Mouse (Mus musculus): ENCODE data around the gene Rsph3b. TPM values are rescaled to one million over a fixed set of nuclear protein-coding genes. Genes with fewer than 3 reads are reported as not detected.
"Not testable (repeated sequence)": the region's sequence is repeated elsewhere in the genome, so short reads cannot be mapped to it uniquely, and the experiment has no call there.

Gene Rsph3b
- polyA plus RNA-seq, 1 experiment from 2014 or later = 45.4 TPM

DNA sequence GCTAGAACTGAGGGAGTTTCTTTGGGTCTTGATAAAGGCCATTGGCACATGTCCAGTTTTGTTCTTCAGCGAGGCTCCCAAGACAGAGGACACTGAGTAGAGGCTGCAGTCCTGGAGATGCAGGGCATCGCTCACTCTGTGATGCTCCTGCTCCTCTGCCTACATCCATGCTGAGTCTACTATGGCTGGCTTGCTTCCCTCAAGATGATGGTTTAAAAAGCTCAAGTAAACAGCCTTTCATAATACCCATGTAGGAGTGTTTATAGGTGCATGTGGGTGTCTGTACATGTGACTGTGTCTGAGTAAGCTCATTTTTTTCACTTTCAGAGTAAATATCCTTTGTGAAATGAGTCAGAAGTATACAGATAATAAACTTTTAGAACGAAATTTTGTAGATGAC lies 26.5 kb upstream of the Rsph3b start:
- WGBS = 66% methylated on average over 3 of the region's 3 CpGs
- not testable (repeated sequence) for H3K27ac ChIP-seq (ENCODE audit: low read length); H3K4me1 ChIP-seq (ENCODE audit: control insufficient read depth, insufficient read depth, low read length); H3K9ac ChIP-seq (replicated peaks; ENCODE audit: low read depth, low read length); ATAC-seq (ENCODE audit: insufficient number of reproducible peaks, insufficient read depth, low FRiP score, low read depth); H3K27me3 ChIP-seq (ENCODE audit: control insufficient read depth, insufficient read depth, low read length); H3K9me3 ChIP-seq (ENCODE audit: control insufficient read depth, low read depth, low read length); H3K4me2 ChIP-seq (replicated peaks; ENCODE audit: low read depth, low read length); H3K36me3 ChIP-seq (ENCODE audit: control insufficient read depth, insufficient read depth, low read length); H3K4me3 ChIP-seq (ENCODE audit: low read depth, low read length)

GRCm38 (mm10) chr17:6972836-6973396 lies 24.4 kb upstream of the Rsph3b start:
- H3K9ac ChIP-seq (replicated peaks; ENCODE audit: low read depth, low read length); H3K4me3 ChIP-seq (ENCODE audit: low read depth, low read length); H3K27me3 ChIP-seq (ENCODE audit: control insufficient read depth, insufficient read depth, low read length); H3K36me3 ChIP-seq (ENCODE audit: control insufficient read depth, insufficient read depth, low read length); H3K9me3 ChIP-seq (ENCODE audit: control insufficient read depth, low read depth, low read length); H3K4me2 ChIP-seq (replicated peaks; ENCODE audit: low read depth, low read length); H3K4me1 ChIP-seq (ENCODE audit: control insufficient read depth, insufficient read depth, low read length); H3K27ac ChIP-seq (ENCODE audit: low read length); ATAC-seq (ENCODE audit: insufficient number of reproducible peaks, insufficient read depth, low FRiP score, low read depth): not testable (repeated sequence)
- 75% methylated on average over 4 of the region's 4 CpGs for WGBS

GRCm38 (mm10) chr17:6971238-6971637 lies 22.8 kb upstream of the Rsph3b start:
- 81% methylated on average over 8 of the region's 8 CpGs for WGBS
- not testable (repeated sequence) for H3K4me1 ChIP-seq (ENCODE audit: control insufficient read depth, insufficient read depth, low read length); H3K4me3 ChIP-seq (ENCODE audit: low read depth, low read length); H3K9me3 ChIP-seq (ENCODE audit: control insufficient read depth, low read depth, low read length); ATAC-seq (ENCODE audit: insufficient number of reproducible peaks, insufficient read depth, low FRiP score, low read depth); H3K27me3 ChIP-seq (ENCODE audit: control insufficient read depth, insufficient read depth, low read length); H3K9ac ChIP-seq (replicated peaks; ENCODE audit: low read depth, low read length); H3K4me2 ChIP-seq (replicated peaks; ENCODE audit: low read depth, low read length); H3K36me3 ChIP-seq (ENCODE audit: control insufficient read depth, insufficient read depth, low read length); H3K27ac ChIP-seq (ENCODE audit: low read length)

DNA sequence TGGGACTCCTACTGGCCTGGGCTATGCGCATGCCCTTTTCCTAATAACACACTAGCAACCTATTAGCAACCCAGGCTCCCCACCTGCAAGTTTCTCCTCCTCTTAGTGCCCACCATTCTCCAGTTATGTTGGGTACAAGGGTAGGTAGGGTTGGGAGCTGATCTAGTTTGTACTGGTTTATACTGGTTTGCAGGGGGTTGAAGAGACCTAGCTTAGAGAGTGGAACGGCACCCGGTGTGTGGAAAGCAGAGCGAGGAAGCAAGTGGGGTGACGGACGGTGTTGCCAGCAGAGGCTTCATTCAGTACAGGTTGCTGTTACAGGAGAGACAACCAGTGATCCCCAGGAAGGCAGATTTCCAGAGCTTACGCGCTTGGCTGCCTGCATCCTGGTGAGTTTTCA lies 21.9 kb upstream of the Rsph3b start, which contains the start of gene Rnaset2b:
TSS of gene Rnaset2b (plus strand) at position 301 of the 400 bp plus-strand sequence.
- H3K27me3 ChIP-seq (ENCODE audit: control insufficient read depth, insufficient read depth, low read length); H3K4me3 ChIP-seq (ENCODE audit: low read depth, low read length); ATAC-seq (ENCODE audit: insufficient number of reproducible peaks, insufficient read depth, low FRiP score, low read depth); H3K4me2 ChIP-seq (replicated peaks; ENCODE audit: low read depth, low read length); H3K9ac ChIP-seq (replicated peaks; ENCODE audit: low read depth, low read length); H3K27ac ChIP-seq (ENCODE audit: low read length); H3K9me3 ChIP-seq (ENCODE audit: control insufficient read depth, low read depth, low read length); H3K36me3 ChIP-seq (ENCODE audit: control insufficient read depth, insufficient read depth, low read length); H3K4me1 ChIP-seq (ENCODE audit: control insufficient read depth, insufficient read depth, low read length): not testable (repeated sequence)
- no CpG with 5 or more reads among the region's 8 CpGs for WGBS

DNA sequence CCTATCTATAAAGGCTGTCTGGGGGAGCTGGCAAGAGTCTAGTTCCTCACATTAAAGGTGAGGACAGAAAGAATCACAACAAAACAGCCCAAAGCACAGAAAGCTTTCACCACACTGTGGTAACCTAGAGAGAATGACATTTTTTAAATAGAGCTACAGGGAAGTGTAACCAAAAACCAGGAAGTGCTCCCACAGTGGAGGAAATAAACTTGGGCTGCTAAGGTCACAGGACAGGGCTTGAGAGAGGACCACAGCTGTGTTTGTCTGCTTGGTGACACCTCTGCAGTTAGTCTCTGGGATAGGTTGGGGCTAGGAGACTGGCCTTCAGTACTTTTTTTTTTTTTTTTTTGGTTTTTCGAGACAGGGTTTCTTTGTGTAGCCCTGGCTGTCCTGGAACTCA lies 19.2 kb upstream of the Rsph3b start:
- not testable (repeated sequence) for H3K27me3 ChIP-seq (ENCODE audit: control insufficient read depth, insufficient read depth, low read length); H3K4me3 ChIP-seq (ENCODE audit: low read depth, low read length); H3K27ac ChIP-seq (ENCODE audit: low read length); H3K9me3 ChIP-seq (ENCODE audit: control insufficient read depth, low read depth, low read length); ATAC-seq (ENCODE audit: insufficient number of reproducible peaks, insufficient read depth, low FRiP score, low read depth); H3K36me3 ChIP-seq (ENCODE audit: control insufficient read depth, insufficient read depth, low read length); H3K4me2 ChIP-seq (replicated peaks; ENCODE audit: low read depth, low read length); H3K9ac ChIP-seq (replicated peaks; ENCODE audit: low read depth, low read length); H3K4me1 ChIP-seq (ENCODE audit: control insufficient read depth, insufficient read depth, low read length)
- WGBS = 33% methylated on average over 1 of the region's 1 CpGs

GRCm38 (mm10) chr17:6965364-6965763 lies 16.9 kb upstream of the Rsph3b start:
- H3K4me3 ChIP-seq (ENCODE audit: low read depth, low read length); H3K36me3 ChIP-seq (ENCODE audit: control insufficient read depth, insufficient read depth, low read length); H3K4me1 ChIP-seq (ENCODE audit: control insufficient read depth, insufficient read depth, low read length); H3K9ac ChIP-seq (replicated peaks; ENCODE audit: low read depth, low read length); H3K27ac ChIP-seq (ENCODE audit: low read length); H3K9me3 ChIP-seq (ENCODE audit: control insufficient read depth, low read depth, low read length); ATAC-seq (ENCODE audit: insufficient number of reproducible peaks, insufficient read depth, low FRiP score, low read depth); H3K4me2 ChIP-seq (replicated peaks; ENCODE audit: low read depth, low read length); H3K27me3 ChIP-seq (ENCODE audit: control insufficient read depth, insufficient read depth, low read length): not testable (repeated sequence)
- WGBS = 11% methylated on average over 5 of the region's 6 CpGs

DNA sequence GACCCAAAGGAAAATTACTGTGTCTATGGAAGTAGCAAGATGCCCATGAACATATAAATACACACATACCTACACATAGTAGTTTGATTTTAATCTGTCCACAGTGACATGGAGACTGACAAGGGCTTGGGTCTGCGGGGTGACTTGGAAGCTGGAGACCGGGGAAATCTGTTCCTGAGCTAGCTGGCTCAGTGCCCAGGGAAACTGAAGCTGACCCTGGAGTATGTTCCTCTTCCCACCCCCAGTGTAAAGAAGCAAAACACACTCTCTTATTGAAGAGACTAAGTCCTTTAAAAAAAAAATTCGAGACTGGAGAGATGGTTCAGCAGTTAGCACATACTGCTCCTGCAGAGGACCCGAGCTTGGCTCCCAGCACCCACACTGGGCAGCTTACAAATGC lies 14.5 kb upstream of the Rsph3b start:
- not testable (repeated sequence) for H3K4me2 ChIP-seq (replicated peaks; ENCODE audit: low read depth, low read length); ATAC-seq (ENCODE audit: insufficient number of reproducible peaks, insufficient read depth, low FRiP score, low read depth); H3K4me1 ChIP-seq (ENCODE audit: control insufficient read depth, insufficient read depth, low read length); H3K27me3 ChIP-seq (ENCODE audit: control insufficient read depth, insufficient read depth, low read length); H3K9ac ChIP-seq (replicated peaks; ENCODE audit: low read depth, low read length); H3K4me3 ChIP-seq (ENCODE audit: low read depth, low read length); H3K9me3 ChIP-seq (ENCODE audit: control insufficient read depth, low read depth, low read length); H3K27ac ChIP-seq (ENCODE audit: low read length); H3K36me3 ChIP-seq (ENCODE audit: control insufficient read depth, insufficient read depth, low read length)
- 64% methylated on average over 4 of the region's 4 CpGs for WGBS

DNA sequence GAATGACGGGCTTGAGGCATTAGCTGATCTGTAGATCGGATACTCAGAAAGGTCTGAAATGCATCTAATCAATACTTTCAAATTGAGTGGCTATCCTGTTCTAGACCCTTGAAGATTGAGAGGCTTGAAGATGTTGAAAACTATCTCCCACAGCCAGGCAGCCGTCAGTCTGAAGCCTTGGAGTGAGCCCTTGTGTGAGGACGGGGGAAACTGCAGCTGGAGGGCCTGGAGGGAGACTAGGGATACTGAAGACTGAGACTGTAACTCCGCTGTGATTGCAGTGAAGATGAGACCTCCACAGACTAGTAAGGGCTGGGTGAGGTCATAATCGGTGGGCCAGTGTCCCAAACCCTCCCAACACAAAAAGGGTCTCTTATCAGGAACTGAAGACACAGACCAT lies 13.9 kb upstream of the Rsph3b start:
- not testable (repeated sequence) for H3K4me1 ChIP-seq (ENCODE audit: control insufficient read depth, insufficient read depth, low read length); H3K4me2 ChIP-seq (replicated peaks; ENCODE audit: low read depth, low read length); H3K36me3 ChIP-seq (ENCODE audit: control insufficient read depth, insufficient read depth, low read length); H3K9me3 ChIP-seq (ENCODE audit: control insufficient read depth, low read depth, low read length); H3K4me3 ChIP-seq (ENCODE audit: low read depth, low read length); H3K27me3 ChIP-seq (ENCODE audit: control insufficient read depth, insufficient read depth, low read length); H3K27ac ChIP-seq (ENCODE audit: low read length); H3K9ac ChIP-seq (replicated peaks; ENCODE audit: low read depth, low read length); ATAC-seq (ENCODE audit: insufficient number of reproducible peaks, insufficient read depth, low FRiP score, low read depth)
- 74% methylated on average over 3 of the region's 6 CpGs for WGBS
